Mouse (Mus musculus) erythroblast, adult 5-6 weeks (primary cell): ENCODE measurements around the gene Slc35f1. TPM values are rescaled to one million over a fixed set of nuclear protein-coding genes. Genes with fewer than 3 reads are reported as not detected.
"Not testable (repeated sequence)": the region's sequence is repeated elsewhere in the genome, so short reads cannot be mapped to it uniquely, and the experiment has no call there.

Experiments
- ATAC-seq: replicated peaks from 2 replicates; pipeline ENCODE4 v1.8.0; 2016; ENCODE audit warnings: moderate number of reproducible peaks, mild to moderate bottlenecking, moderate TSS enrichment, inconsistent platforms; ENCODE audit not compliant: poor library complexity, low FRiP score, severe bottlenecking
- total RNA-seq, 2 experiments: library from RNA; stranded (forward) in 1 of 2; stranded (reverse) in 1 of 2; fragments of 150-400 nt in 1 of 2; fragments of 200-764, 138-1000 nt in 1 of 2; gene quantifications; 2 replicates each; pipeline versions ENCODE4 v1.2.3 to v1.2.4; 2015 to 2017; ENCODE audit warnings: low replicate concordance in 2 of 2

Slc35f1 gene
- total RNA-seq, 2 experiments from 2014 or later, result 0.09 TPM; not detected in 1

DNA sequence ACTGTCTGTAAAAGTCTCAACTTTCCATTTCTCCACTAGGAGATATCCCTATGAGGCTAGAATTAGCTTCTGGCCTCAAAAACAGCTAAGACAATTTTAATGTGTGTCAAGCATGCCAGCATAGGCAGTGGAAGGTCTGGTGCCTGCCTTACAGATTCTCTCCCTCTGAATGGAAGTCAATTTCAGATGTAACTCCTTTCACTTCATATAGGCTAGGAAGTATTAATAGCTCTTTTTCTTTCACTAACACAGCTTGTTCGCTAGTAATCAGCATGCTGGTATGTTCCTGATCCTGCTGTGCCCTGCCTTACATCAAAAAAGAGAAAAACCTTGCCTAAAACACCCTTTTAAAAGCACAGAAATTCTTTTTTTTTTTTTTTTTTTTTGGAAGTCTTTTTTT is 70.2 kb downstream of the Slc35f1 start:
- ATAC-seq, result no peak

DNA sequence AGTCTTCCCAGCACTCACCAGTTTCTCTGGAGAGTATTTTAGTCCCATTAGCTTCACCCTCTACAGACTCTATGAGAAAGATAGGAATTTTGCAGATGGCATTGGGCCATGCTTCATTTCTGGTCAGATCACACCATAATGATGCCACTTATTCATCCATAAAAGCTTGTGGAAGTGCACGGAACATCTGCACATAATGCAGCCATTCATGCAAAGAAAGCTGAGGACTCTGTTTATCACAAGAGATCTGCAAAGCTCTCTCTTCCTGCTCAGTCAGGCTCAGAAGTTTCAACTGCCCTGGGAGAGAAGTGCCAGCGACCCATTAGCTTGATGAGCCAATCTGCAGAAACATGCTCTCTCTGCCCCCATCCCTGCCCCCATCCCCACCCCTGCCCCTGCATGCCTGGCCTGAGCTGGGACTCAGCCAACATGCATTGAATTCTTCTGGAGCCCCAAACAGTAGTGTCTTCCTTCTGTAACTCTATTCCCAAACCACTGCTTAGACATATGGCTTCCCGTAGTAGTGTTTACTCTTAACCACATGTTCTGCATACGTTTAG is 89.7 kb downstream of the Slc35f1 start:
- no peak for ATAC-seq

DNA sequence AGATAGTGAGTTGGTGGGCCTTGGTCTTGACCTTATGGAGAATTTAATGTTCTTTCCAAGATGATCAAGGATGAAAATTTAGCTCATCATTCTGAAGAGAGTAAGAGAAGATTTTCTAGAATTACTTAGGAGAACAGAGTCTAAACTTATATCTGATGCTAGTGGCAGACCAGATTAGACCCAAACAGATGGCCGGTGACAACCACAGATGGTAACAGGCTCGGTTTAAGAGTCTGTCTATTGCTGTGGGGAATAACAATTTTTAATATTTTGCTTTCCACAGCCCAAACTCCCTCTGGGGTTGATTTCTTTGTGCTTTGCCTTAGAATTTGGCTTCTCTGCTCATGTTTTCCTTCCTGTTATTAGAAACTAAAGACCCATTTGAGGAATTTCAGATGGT is 96.7 kb downstream of the Slc35f1 start:
- no peak for ATAC-seq

DNA sequence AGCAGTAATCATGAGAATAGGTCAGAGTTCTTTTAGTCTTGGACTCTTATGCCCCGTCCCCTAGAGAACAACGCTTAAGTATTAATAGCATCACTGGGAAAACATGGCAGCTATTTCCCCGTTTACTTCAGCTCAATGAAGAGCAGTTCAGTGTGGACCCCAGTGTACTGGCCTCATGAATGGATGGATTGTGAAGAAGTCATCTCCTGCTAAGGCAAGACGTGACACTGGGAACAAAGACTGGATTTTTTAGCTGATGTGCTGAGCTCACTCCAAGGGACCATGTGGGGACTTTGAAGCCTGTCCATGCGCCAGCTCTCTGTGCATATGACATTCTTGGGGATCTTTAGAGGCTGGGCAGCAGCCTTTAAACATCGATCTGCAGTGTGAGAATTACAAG is 101.2 kb downstream of the Slc35f1 start:
- no peak for ATAC-seq

DNA sequence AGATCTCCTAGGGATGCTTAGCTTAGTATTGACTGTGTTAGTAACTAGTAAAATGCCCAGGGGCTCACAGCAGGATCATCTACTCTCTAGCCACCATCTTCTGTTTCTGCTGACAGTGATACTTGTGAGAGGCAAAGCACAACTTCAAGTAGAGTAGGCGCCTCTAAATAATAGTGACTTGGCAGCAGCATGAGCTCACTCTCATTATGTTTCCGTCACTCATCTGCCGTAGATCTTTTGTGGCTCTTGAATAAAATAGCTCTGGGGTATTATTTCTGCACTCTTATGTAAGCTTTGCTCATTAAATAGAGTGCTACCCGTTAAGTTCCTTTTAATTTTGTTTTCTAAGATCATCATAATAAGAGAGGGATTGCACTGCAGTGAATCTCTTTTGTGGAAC is 107.1 kb downstream of the Slc35f1 start:
- no peak for ATAC-seq

DNA sequence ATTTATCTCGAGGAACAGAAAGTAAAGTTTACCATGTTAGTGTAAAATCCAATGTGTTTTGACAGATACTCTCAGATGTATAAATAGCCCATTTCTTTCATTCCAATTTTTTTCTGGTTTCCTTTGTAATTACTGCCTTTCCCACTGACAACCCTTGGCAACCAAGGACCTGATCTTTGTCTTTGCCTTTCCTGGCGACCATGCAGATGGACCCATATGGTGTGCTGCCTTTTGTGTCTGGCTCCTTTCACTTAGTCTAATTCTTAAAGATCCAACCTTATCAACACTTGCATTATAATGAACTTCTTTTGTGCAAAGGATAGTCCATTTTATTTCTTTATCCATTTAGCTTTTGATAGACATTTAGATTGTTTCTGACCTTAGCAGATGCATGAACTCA is 117.5 kb downstream of the Slc35f1 start:
- no peak for ATAC-seq

DNA sequence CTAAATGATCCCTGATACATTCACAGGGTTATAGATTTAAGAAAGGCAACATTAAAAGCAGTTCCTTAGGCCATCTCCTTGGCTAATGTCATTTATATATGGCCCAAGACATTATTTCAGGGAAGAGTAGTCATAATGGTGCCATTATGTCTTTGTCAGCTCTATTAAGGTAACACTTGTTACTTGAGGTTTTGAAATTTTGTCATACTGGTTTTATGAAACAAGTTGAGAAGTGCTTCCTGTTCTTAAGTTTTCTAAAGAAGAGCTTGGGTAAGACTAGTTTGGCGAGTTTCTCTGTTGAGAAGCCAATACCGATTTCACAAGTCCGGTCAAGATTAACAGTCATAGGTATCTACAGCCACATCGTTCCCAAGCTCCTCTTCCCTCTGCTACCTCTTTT is 122.5 kb downstream of the Slc35f1 start:
- ATAC-seq, result no peak

DNA sequence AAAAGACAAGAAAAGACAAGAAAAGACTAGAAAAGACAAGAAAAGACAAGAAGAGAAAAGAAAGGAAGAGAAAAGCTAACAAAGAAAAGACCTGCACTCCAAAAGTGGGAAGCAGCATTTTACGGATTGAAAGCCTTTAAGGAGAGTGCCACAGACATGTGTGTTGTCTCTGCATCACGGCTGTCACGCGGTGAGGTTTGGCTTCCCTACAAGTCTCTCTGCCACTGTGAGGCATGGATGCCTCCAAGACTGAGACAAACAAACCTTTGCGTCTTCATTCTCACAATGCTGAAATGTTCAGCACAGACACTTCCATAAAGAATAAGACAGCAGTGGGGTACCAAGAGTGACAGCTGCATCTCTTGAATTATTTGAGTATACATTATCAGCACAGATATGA is 124.0 kb downstream of the Slc35f1 start:
- no peak for ATAC-seq

DNA sequence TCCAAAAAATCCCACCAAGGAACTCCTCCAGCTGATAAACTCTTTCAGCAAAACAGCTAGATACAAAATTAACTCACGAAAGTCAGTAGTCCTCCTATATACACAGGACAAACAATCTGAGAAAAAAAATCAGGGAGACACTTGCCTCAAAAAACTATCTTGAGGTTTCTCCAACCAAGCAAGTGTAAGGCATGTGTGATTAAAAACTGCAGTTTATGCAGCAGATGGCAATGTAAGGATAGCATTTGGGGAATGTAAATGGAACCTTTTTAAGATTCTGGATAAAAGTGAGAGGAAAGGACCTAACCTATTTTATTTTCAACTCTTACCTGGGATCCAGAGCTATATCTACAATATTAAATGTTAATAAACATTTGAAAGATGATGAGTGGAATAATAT is 129.3 kb downstream of the Slc35f1 start:
- no peak for ATAC-seq

DNA sequence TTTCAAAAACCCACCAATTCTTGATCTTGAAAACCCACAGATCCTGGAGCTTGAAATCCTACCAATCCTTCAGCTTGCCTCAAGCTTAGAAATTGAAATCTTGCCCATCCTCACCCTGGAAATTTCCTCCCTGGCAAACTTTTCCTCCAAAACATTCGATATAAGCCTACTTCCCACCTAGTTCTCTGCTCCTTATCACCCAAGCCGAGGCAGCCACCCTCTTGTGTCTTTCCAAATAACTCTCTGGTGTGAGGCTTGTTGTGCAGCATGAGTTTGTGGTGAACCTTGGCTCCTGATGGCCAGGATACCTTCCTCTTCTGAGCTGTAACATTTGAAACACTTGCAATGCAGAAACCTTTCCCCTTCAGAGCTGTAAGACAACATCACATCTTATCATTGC is 132.6 kb downstream of the Slc35f1 start:
- ATAC-seq, result no peak

DNA sequence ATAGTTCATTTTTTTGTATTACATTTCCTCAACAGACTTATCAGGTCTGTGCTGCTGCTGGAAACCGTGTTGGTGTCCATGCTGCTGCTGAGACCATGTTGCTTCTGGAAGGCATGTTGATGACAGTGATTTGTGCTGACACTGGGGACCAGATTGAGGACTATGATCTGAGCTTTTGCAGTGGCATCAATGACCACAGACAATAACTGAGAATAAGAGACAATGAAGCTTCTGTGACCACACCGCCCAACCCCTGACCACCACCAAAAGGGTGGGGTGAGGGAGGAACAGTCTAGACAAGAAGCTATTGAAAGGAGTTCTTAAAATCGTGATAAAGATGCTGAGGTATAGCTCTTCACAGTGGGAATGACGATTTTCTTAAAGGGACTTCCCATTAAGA is 135.4 kb downstream of the Slc35f1 start:
- no peak for ATAC-seq

DNA sequence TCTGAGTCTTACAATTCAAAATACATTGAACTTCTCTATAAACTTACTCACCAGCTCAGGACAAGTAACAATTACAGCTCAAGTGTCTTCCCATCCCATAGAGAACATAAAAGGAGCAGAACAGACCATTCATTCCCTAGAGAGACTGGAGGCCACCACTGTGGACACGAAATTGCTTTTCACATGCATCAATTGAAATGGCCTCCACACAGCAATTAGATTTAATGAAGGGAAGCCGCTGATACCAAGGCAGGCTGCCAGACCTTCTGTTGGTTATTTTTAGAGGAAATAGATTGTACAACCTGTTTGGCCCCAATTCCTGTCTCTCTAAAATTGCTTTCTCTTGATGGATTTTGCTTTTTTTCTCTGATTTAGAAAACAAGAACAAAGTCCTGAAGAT is 150.5 kb downstream of the Slc35f1 start:
- no peak for ATAC-seq

DNA sequence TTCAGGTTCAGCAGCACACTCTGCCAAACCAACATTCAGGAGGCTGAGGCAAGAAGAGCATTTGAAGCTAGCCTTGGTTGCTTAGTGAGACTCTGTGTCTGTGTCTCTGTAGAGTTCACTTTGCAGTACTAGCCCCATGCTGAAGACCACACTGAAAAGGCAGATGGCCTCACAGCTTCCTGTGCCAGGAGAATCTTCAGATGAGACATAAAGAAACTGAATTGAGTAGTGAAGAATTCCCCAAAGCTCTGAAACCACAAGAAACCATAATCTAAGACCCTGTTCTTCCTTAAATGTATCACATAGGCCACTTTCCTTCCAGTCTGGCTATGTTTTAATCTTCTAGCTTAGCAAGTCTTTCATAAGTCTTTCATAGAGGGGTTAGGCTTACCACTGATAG is 161.7 kb downstream of the Slc35f1 start:
- no peak for ATAC-seq

DNA sequence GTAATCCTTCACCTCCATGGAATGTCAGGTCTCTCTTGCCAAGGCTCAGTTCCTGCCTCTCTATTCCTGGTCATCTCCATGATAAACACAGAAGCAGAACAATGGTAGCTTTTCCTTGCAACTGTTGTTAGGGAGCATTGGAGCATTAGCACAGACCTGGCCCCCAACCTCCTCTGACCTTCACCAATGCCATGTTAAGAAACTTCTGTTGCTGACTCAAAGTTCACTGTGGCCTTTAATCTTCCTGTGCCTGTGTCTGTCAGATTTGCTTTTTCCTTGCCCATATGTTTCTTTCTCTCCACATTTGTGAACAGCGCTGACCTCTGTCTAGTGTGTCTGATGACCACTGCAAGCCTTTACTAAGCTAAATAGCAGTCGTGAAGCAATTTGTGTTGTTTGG is 170.5 kb downstream of the Slc35f1 start:
- no peak for ATAC-seq

DNA sequence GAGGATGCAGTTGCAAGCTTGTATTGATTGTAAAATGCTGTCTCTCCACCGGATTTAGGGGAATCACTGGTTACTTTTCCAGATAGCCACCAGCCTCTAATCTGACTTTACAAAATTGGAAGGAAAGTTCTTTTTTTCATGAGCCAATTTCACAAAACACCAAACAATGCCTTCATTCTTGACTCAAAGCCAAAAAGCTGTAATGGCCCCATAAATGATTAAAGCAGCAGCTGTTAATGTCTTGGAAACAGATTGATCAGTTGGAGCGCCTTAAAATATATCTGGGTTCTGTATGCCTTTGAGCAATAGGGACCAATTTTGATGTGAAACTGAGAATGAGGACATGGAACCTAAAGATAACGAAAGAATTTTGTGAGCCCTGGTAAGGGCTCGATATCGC is 174.6 kb downstream of the Slc35f1 start:
- no peak for ATAC-seq

DNA sequence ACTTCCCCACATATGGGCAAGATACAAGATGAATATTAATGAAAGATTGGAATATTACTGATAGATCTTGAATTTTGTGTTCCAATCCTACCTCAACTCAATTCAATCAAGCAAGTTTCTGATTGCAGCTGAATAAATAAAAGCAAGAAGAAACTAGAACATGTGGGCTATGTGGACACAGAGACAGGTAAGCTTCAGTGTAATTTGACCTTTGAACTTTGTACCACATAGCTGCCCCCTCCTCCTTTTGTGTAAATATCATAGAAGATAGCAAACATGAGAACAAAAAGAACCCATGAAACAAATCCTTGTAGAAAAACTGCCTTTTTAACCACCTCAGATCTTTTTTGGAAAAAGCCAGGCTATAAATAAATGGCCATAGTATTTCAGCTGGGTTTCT is 180.8 kb downstream of the Slc35f1 start:
- no peak for ATAC-seq

DNA sequence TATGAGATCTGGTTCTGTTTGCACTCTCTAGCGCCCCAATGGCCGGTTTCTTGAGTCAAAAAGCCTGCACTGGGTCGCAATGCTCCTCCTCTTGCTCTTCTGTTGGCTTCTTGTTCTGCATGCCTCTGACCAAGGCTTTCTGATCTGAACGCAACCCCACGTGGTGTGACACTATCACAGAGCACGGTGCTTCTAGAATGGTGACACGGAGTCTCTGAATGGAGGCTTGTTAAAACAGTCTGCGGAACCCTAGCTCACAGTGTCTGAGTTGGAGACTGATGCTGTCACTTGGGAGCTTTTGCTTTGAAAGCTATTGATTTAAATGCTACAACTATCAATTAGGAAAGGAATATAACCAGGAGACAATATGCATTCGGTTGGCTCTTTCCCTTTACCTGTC is 183.8 kb downstream of the Slc35f1 start:
- no peak for ATAC-seq

DNA sequence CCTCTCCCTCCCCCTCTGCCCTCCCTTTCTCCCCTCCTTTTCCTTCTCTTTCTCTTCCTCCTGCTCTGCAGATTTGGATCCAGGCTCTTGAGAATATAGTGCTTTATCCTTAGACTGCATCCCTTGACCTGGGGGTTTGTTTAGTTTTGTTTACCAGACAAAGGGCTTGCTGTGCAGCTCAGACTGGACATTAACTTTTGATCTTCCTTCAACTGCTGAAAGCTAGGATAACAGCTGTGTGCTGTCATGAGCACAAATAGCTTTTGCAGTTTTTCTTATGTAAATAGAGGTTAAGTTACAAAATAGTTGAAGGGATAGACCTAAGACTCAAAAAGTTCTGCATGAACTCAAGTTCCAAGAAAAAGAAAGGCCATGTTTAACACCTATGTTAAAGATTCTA is 184.4 kb downstream of the Slc35f1 start:
- ATAC-seq, result no peak

DNA sequence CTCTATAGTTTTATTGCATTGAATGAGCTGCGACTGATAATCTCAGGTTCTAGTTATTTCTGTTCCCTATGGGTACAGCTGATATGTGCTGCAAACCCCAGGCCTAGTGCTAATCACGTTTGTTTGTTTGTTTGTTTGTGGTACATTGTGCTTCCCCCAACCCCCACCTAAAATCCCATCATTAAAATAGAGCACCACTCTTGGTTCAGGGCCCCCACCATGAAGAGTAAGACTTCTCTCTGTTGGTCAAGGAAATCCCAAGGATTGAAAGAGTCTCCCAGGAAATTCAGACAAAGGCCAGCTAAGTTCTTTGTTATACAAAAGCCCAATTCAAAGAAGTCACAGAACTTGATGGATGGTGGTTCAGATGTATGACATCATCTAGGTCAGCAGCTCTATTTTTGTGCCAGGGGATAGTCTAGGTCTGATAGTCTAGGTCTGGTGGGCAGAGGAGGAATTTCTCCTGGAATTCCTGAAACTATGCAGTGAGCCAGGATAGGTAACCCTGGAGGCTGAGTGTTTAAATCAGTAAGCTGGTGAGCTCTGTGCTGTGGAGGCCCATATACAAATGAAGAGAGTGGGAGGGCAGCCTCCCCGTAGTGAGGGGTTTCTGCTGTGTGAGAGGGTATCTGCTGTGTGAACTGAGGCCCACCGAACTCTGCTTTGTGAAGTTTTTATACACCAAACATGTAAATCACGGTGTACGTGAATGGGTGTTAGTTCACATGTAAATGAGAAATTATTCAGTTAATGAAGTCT is 187.1 kb downstream of the Slc35f1 start:
- no peak for ATAC-seq

DNA sequence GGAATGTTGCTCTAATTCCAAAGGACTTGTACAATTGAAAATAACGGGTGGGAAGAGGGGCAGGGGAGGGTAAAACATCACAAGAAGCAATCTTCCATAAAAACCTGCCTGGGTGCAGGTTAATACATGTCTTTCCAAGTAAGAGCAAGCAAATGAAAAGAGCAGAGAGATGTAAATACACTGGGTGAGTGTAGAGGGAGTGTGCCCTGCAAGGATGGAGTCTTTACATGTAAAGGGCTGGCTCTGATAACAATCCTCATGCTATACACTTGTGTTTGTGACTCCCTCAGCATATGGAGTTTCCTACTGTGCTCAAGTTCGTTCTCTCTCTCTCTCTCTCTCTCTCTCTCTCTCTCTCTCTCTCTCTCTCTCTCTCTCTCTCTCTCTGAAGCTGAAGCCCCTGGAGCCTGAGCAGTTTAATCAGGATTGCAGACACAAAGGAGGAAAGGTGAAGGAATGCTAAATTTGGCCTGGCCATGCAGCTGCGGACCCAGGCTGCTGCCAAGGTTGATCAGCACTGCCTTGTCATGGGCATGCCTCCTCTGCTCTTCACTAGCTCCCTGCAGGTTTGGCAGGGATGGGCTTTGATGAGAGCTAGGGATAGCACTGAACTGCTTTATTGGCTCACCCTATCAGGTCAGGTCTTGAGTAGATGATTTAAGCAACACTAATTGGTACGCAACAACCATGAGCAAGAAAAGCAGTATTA is 187.9 kb downstream of the Slc35f1 start:
- ATAC-seq, result no peak

DNA sequence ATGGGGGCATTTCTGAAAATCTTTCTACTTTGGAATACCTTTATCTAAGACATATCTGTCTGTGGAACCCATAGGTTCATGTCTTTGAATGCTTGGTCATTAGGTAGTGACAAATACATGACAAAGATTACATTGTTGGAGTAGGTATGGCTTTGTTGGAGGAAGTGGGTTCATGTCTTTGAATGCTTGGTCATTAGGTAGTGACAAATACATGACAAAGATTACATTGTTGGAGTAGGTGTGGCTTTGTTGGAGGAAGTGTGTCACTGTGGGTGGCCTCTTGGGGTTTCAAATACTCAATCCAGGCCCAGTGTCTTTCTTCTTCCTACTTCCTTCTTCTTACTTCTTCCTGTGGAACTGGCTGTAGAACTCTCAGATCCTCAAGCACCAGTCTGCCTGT is 206.4 kb downstream of the Slc35f1 start:
- not testable (repeated sequence) for ATAC-seq
